Mouse (Mus musculus) frontal cortex, postnatal 14 days (tissue): ENCODE results near the gene Ercc2.

ENCODE experiments used
- DNase-seq, 2 experiments: peaks; one replicate each; pipeline ENCODE4 v3.0.0; 2022; ENCODE audit warnings: low spot score in 2 of 2

Gene Ercc2

GRCm38 (mm10) chr7:19409753-19410152 lies 27.9 kb downstream of the Ercc2 start:
- no peak for DNase-seq

GRCm38 (mm10) chr7:19410766-19411344 lies 29.0 kb downstream of the Ercc2 start:
- no peak for DNase-seq

GRCm38 (mm10) chr7:19411783-19412182 lies 30.0 kb downstream of the Ercc2 start:
- no peak for DNase-seq

GRCm38 (mm10) chr7:19413525-19413924 lies 31.7 kb downstream of the Ercc2 start:
- DNase-seq, result no peak

- DNase-seq, result no peak
Measured at GRCm38 (mm10) chr7:19416590-19416989, 34.8 kb downstream of the Ercc2 start.

GRCm38 (mm10) chr7:19420121-19420520 lies 38.3 kb downstream of the Ercc2 start:
- no peak for DNase-seq

- peak; percentile 79 to 80 for DNase-seq
Measured at GRCm38 (mm10) chr7:19420821-19421636, 39.2 kb downstream of the Ercc2 start.

- DNase-seq, result no peak
Measured at GRCm38 (mm10) chr7:19423083-19423482, 41.3 kb downstream of the Ercc2 start.

GRCm38 (mm10) chr7:19424051-19424450 lies 42.2 kb downstream of the Ercc2 start:
- DNase-seq, result no peak

- no peak for DNase-seq
Measured at GRCm38 (mm10) chr7:19426349-19426748, 44.5 kb downstream of the Ercc2 start.

GRCm38 (mm10) chr7:19426888-19427287 lies 45.1 kb downstream of the Ercc2 start:
- DNase-seq, result no peak

GRCm38 (mm10) chr7:19427999-19428650 lies 46.3 kb downstream of the Ercc2 start:
- DNase-seq, result no peak

GRCm38 (mm10) chr7:19429726-19430125 lies 47.9 kb downstream of the Ercc2 start:
- no peak for DNase-seq

GRCm38 (mm10) chr7:19430402-19430801 lies 48.6 kb downstream of the Ercc2 start:
- no peak for DNase-seq

- DNase-seq, result no peak
Measured at GRCm38 (mm10) chr7:19432475-19432874, 50.7 kb downstream of the Ercc2 start.

GRCm38 (mm10) chr7:19436276-19436675 lies 54.5 kb downstream of the Ercc2 start:
- DNase-seq, result no peak

- no peak for DNase-seq
Measured at GRCm38 (mm10) chr7:19437048-19437447, 55.2 kb downstream of the Ercc2 start.

- DNase-seq, result no peak
Measured at GRCm38 (mm10) chr7:19441448-19442091, 59.8 kb downstream of the Ercc2 start.

- DNase-seq, result peak; percentile 60 to 82
Measured at GRCm38 (mm10) chr7:19443344-19443743, 61.5 kb downstream of the Ercc2 start.

GRCm38 (mm10) chr7:19444801-19445200 lies 63.0 kb downstream of the Ercc2 start:
- no peak for DNase-seq
